Mouse (Mus musculus) spleen, embryonic (tissue): Measurements from ENCODE around the gene Ust.

ENCODE experiments used
- CTCF ChIA-PET: fragments of 350-600 bp; sonication (Branson Sonifier 250); formaldehyde crosslinking; loops from one replicate; lab custom pipeline; 2022; lab: Charles Lee

Ust gene

DNA sequence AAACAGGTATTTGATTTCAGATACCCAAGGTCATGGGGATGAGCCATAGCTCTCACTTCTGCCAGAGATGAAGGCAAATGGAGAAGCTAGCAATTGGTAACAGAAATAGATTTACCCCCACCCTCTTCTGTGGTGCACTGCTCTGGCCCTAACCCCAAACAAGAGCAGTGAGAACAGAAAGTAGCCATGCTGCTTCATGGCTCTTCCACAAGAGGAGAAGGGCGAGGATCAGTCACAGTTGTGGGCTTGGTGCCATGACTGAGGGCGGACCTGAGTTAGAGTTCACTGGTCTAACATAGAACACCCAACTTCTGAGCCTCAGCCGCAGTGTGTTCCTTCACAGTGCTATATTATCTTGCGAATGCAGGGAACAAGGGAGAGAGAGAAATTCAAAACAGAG lies 13.8 kb downstream of the Ust start:
- CTCF ChIA-PET: no interaction called here

GRCm38 (mm10) chr10:8498951-8499891 lies 19.4 kb downstream of the Ust start:
- CTCF ChIA-PET: interaction anchor here (0.7 kb wide), 1 partner anchor 1664 kb away, joined by 3 read pairs; no protein-coding TSS in a partner anchor

- CTCF ChIA-PET: no interaction called here
Observed at GRCm38 (mm10) chr10:8495543-8496141, 23.0 kb downstream of the Ust start.

GRCm38 (mm10) chr10:8491909-8492591 lies 26.6 kb downstream of the Ust start:
- CTCF ChIA-PET: interaction anchor here (0.6 kb wide), 1 partner anchor 815 kb away, joined by 14 read pairs; no protein-coding TSS in a partner anchor

DNA sequence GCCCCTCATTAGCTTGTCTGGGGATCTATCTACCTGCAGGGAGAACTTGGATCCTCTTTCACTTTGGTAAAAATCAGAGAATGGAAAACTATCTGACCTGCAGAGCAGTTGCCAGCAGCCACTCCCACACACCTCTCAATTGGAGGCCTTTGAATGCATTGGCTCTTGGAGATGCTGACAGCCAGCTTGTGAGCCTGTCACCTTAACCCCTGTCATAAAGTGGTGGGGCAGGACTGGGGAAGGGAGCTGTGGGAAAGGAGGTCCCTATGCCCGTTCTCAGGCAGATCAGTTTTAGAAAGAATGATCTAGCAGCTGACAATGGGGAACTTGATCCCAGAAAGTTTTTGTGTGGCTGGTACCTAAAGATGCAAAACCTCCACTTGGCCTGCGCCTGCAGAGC lies 31.2 kb downstream of the Ust start:
- CTCF ChIA-PET: no interaction called here

DNA sequence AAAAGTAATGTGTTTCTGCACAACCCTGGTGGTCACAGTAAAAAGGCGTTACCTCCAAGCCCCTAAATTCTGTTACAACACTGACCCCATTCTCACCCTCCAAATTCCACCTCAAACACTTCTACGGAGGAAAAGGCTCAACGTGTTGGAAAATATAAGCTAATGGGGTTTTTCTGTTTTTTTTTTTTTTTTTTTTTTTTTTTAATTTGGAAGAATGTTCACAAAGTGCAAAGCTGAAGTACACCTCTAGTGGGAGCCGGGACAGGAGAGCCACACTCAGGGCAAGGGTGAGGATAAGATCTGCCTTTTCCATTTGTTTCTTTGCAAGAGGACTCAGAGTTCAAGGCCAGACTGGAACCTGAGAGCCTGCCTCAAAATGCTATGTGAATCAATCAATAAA lies 34.1 kb downstream of the Ust start:
- CTCF ChIA-PET: no interaction called here

- CTCF ChIA-PET: no interaction called here
Observed at GRCm38 (mm10) chr10:8482779-8483178, 35.8 kb downstream of the Ust start.

- CTCF ChIA-PET: no interaction called here
Observed at GRCm38 (mm10) chr10:8479779-8480178, 38.8 kb downstream of the Ust start.

- CTCF ChIA-PET: no interaction called here
Observed at GRCm38 (mm10) chr10:8477936-8478335, 40.7 kb downstream of the Ust start.

GRCm38 (mm10) chr10:8471995-8472394 lies 46.6 kb downstream of the Ust start:
- CTCF ChIA-PET: no interaction called here

DNA sequence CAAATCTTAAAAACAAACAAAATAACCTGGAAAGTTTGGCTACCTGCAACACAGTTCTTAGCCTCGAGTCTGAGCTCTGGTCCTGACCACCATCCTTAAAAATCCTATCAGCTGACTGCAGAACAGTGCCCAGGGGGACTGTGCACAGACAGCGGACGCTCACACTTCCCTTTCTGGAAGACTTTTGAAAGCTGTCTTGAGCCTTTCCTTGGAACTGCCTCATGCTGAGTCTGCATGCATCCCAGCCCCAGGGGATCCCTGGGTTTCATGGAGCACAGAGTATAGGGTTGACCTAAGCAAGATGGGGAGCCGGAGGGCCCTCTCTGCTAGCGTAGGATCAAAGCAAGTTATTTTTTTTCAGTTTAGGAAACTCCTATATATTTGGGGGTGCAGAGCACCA lies 47.6 kb downstream of the Ust start:
- CTCF ChIA-PET: no interaction called here

- CTCF ChIA-PET: no interaction called here
Observed at GRCm38 (mm10) chr10:8469516-8469915, 49.1 kb downstream of the Ust start.

- CTCF ChIA-PET: no interaction called here
Observed at GRCm38 (mm10) chr10:8468651-8469386, 49.8 kb downstream of the Ust start.

DNA sequence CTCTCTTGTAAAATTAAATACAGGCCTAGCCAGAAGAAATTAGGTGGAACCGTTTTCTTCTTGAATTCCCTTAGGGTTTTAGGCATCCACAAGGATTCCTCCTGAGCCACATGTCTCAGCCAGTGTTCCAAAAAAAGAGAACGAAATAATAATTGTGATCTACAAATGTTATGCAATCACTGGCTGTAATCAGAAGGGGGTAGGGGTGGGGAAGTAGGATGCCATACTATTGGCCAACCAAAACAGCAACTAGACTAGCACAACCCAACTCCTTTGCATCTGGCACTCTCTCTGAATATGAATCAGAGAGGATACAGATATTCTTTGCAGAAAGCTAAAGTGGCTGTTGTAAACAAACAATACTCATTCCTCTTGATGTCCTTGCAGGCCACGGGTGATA lies 52.7 kb downstream of the Ust start:
- CTCF ChIA-PET: no interaction called here

GRCm38 (mm10) chr10:8465216-8465615 lies 53.4 kb downstream of the Ust start:
- CTCF ChIA-PET: no interaction called here

DNA sequence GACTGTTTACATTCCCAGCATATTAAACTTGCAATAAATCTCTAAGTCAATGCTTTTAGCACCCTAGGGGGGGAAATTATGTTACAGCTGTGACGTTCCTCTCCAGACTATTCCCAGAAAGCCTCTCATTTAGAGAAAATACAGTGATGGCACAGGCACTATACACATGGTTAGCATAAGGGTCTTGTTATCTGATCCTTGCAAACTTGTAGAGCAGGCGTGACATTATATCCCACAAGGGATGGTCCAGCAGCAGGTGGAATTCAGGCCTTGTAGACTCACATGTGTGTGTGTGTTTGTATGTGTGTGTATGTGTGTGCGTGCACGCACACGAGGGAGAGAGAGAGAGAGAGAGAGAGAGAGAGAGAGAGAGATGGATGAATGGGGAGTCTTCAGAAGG lies 57.3 kb downstream of the Ust start:
- CTCF ChIA-PET: no interaction called here

DNA sequence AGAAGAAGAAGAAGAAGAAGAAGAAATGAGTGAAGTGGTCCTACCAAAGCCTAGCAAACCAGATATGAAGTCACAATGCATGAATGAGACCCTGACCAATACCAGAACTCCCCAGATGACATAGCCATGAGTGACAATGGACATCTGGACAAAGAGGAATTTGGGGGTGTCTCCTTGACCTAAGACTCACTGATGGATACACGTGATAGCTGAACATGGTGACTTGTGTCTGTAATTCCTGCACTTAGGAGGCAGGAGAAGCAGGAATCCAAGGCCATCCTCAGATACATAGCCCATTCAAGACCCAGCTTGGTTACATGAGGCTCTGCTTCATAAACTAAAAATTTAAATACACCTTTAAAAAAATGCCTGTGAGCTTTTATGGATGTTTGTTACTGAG lies 63.9 kb downstream of the Ust start:
- CTCF ChIA-PET: no interaction called here

DNA sequence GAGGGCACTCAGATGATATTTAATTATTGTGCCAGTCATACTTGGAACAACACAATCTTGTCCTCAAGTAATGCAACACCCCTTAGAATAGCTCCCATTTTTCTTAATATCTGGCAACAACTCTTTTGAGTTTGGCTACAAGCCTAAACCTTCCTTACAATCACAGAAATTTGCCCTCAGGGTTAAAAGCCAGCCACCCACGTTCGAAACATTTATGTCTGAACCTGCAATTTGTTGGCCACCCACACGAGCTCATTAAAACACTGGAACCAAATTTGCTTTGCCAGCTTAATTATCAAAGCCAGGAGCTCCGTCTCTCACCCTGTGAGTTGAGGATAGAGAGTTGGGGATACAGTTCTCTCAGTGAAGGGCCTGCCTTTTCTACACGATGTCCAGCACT lies 70.9 kb downstream of the Ust start:
- CTCF ChIA-PET: no interaction called here

DNA sequence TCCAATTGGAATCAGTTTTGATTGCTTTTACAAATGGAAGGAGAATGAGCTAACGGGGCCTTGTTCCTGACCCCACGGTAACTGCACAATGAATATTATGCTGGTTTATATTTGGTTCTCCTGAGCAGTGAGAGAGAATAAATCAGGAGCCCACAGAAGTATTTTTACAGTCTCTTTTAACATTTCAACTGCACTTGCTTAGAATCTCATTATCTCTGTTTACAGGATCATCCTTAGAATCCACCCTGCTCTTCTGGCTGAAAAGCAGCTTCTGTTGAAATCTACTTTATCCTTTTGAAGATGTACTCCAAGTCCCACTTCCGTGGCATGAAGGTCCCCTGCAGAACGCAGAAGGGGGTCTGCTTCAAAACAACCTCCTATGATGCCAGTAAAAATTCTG lies 71.7 kb downstream of the Ust start:
- CTCF ChIA-PET: no interaction called here

GRCm38 (mm10) chr10:8444052-8444451 lies 74.6 kb downstream of the Ust start:
- CTCF ChIA-PET: no interaction called here

GRCm38 (mm10) chr10:8431857-8432256 lies 86.8 kb downstream of the Ust start:
- CTCF ChIA-PET: no interaction called here
